Mouse (Mus musculus): ENCODE results near the gene Myrf. TPM values are rescaled to one million over a fixed set of nuclear protein-coding genes. Genes with fewer than 3 reads are reported as not detected.
A peak's percentile ranks its signal among the peaks of the same experiment; 100 is the strongest.
"Not testable (repeated sequence)": the region's sequence is repeated elsewhere in the genome, so short reads cannot be mapped to it uniquely, and the experiment has no call there.

Myrf gene
- total RNA-seq, 2 experiments from 2014 or later = 7.6 to 7.7 TPM

- DNase-seq = no peak
Observed at GRCm38 (mm10) chr19:10184096-10184495, 56.5 kb downstream of the Myrf start.

GRCm38 (mm10) chr19:10183299-10183983 lies 57.1 kb downstream of the Myrf start:
- peak; percentile 65 to 70 for DNase-seq
- intact Hi-C loops (cut with DNase I) = loop anchor here (5.0 kb wide), 2 partner anchors 81 to 181 kb away; partner anchors contain the start of genes Best1, Fads2 and Rab3il1

More at GRCm38 (mm10) chr19:10184096-10184495, 56.5 kb downstream of the Myrf start:
- intact Hi-C loops (cut with DNase I) = loop anchor here (5.0 kb wide), 2 partner anchors 82 to 182 kb away; partner anchors contain the start of genes Best1, Fads2 and Rab3il1

- intact Hi-C loops (cut with DNase I) = loop anchor here (5.0 kb wide), 2 partner anchors 80 to 180 kb away; partner anchors contain the start of genes Best1, Fads2 and Rab3il1
- peak; percentile 93 to 94 for DNase-seq
Observed at GRCm38 (mm10) chr19:10182670-10183298, 57.8 kb downstream of the Myrf start, which contains the start of gene Fads1. Gene Fads1 (plus strand): TSS chr19:10182888.

- no peak for DNase-seq
- intact Hi-C loops (cut with DNase I) = loop anchor here (5.0 kb wide), 2 partner anchors 80 to 180 kb away; partner anchors contain the start of genes Best1, Fads2 and Rab3il1
Observed at GRCm38 (mm10) chr19:10182142-10182541, 58.4 kb downstream of the Myrf start.

- peak in 1 of 2 experiments; percentile 32 for DNase-seq
- intact Hi-C loops (cut with DNase I) = loop anchor here (5.0 kb wide), 2 partner anchors 79 to 179 kb away; partner anchors contain the start of genes Best1, Fads2 and Rab3il1
Observed at GRCm38 (mm10) chr19:10181225-10181624, 59.3 kb downstream of the Myrf start.

- DNase-seq = no peak
- intact Hi-C loops (cut with DNase I) = no loop called here
Observed at GRCm38 (mm10) chr19:10176941-10177372, 63.6 kb downstream of the Myrf start.

GRCm38 (mm10) chr19:10176477-10176876 lies 64.1 kb downstream of the Myrf start:
- intact Hi-C loops (cut with DNase I) = no loop called here
- no peak for DNase-seq

- intact Hi-C loops (cut with DNase I) = no loop called here
- no peak for DNase-seq
Observed at GRCm38 (mm10) chr19:10174956-10175355, 65.6 kb downstream of the Myrf start.

- intact Hi-C loops (cut with DNase I) = no loop called here
Observed at GRCm38 (mm10) chr19:10173844-10174539, 66.6 kb downstream of the Myrf start.

GRCm38 (mm10) chr19:10173116-10173718 lies 67.3 kb downstream of the Myrf start:
- intact Hi-C loops (cut with DNase I) = no loop called here
- no peak for DNase-seq

More at GRCm38 (mm10) chr19:10173844-10174539, 66.6 kb downstream of the Myrf start:
- no peak for DNase-seq

- intact Hi-C loops (cut with DNase I) = no loop called here
- no peak for DNase-seq
Observed at GRCm38 (mm10) chr19:10171846-10172245, 68.7 kb downstream of the Myrf start.

GRCm38 (mm10) chr19:10171359-10171758 lies 69.2 kb downstream of the Myrf start:
- DNase-seq = no peak
- intact Hi-C loops (cut with DNase I) = no loop called here

- DNase-seq = no peak
- intact Hi-C loops (cut with DNase I) = no loop called here
Observed at GRCm38 (mm10) chr19:10170466-10170865, 70.1 kb downstream of the Myrf start.

GRCm38 (mm10) chr19:10169692-10170330 lies 70.7 kb downstream of the Myrf start:
- DNase-seq; intact Hi-C loops (cut with DNase I): not testable (repeated sequence)

GRCm38 (mm10) chr19:10169179-10169578 lies 71.4 kb downstream of the Myrf start:
- intact Hi-C loops (cut with DNase I) = no loop called here
- DNase-seq = no peak

GRCm38 (mm10) chr19:10168441-10168840 lies 72.1 kb downstream of the Myrf start:
- intact Hi-C loops (cut with DNase I) = no loop called here
- no peak for DNase-seq

- no peak for DNase-seq
Observed at GRCm38 (mm10) chr19:10167951-10168350, 72.6 kb downstream of the Myrf start.

GRCm38 (mm10) chr19:10167112-10167511 lies 73.4 kb downstream of the Myrf start:
- no peak for DNase-seq
- intact Hi-C loops (cut with DNase I) = no loop called here

More at GRCm38 (mm10) chr19:10167951-10168350, 72.6 kb downstream of the Myrf start:
- intact Hi-C loops (cut with DNase I) = no loop called here

- intact Hi-C loops (cut with DNase I); DNase-seq: not testable (repeated sequence)
Observed at GRCm38 (mm10) chr19:10165928-10166327, 74.6 kb downstream of the Myrf start.

GRCm38 (mm10) chr19:10163896-10164295 lies 76.7 kb downstream of the Myrf start:
- no peak for DNase-seq
- intact Hi-C loops (cut with DNase I) = no loop called here
